In the genomic region with DNA sequence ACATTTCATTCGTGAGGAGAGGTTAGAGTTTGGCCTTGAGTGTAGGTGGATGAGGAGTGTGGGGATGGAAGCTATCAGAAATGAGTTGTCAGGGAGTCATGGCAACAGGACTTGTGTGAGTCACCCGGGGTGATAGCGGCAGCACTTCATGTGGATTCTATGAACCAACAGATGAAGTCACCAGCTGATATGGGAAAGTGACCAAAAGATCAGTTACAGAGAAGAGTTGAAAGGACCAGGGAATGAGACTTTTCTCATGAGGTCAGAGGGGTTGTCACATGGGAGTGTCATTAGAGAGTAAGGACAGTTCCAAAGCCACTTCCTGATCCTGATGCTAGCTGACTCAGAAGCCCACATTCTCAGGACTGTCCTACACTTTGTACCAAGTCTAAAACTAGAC, we compare ENCODE assay signal across 15 mouse cellular contexts. TPM values are rescaled to one million over a fixed set of nuclear protein-coding genes. Genes with fewer than 3 reads are reported as not detected.
DNase-seq lines count a peak whose midpoint lies in the region; ATAC-seq and TF ChIP-seq lines count a peak whose summit lies in the region.
"Had no signal": no experiment of that assay in that cellular context is flagged by ENCODE, and none has a peak within 500 bp of the region (broad histone marks: within the 10 kb centered on the region; RNA-seq: fewer than 3 reads in every experiment).

No protein-coding gene starts in this region.

- peaks cover 6% of the 10 kb centered on the region for H3K4me1 ChIP-seq in intestine, embryonic 14.5 days (replicated peaks; ENCODE audit: control insufficient read depth, insufficient read depth, low read length)
- H3K4me1 ChIP-seq in intestine, embryonic 16.5 days (ENCODE audit: control insufficient read depth, insufficient read depth, low read length): 0 out of 2 replicates have a peak, but pooled peaks cover 2% of the 10 kb centered on the region
- H3K4me1 ChIP-seq in heart, embryonic 15.5 days (replicated peaks): peaks cover 63% of the 10 kb centered on the region
- H3K4me1 ChIP-seq: forebrain, embryonic 12.5 days; hindbrain, embryonic 15.5 days had no signal

- TF ChIP-seq CTCF in C2C12 (IDR thresholded peaks at IDR 0.05; ENCODE audit: control insufficient read depth, insufficient read depth, insufficient read length): no peak

- DNase-seq in intestine, embryonic 14.5 days (ENCODE audit: low spot score): no peak
- DNase-seq in brain, adult 2 months (ENCODE audit: low read depth, low spot score): peak; percentile 59
- DNase-seq in testis, postnatal 10 days (ENCODE audit: low spot score): no peak
- no peak for DNase-seq in left cerebral cortex, adult 9 months (ENCODE audit: low spot score in 2 of 2)
- DNase-seq: B cell, adult 2 months; spleen, adult 18-20 months had no signal

- H3K79me3 ChIP-seq in C2C12 (ENCODE audit: low read depth): peaks cover 8% of the 10 kb centered on the region

- 82% methylated on average over 3 of the region's 3 CpGs for WGBS in intestine, embryonic 14.5 days
- 71% methylated on average over 3 of the region's 3 CpGs for WGBS in intestine, embryonic 16.5 days
- 27% methylated on average over 3 of the region's 3 CpGs for WGBS in heart, embryonic 15.5 days

- no peak overlapping the region for H3K4me2 ChIP-seq in intestine, embryonic 14.5 days (ENCODE audit: low read length)
- no peak overlapping the region for H3K4me2 ChIP-seq in intestine, embryonic 16.5 days (ENCODE audit: low read depth, low read length)
- no peak overlapping the region for H3K4me2 ChIP-seq in heart, embryonic 15.5 days
- H3K4me2 ChIP-seq: embryonic facial prominence, embryonic 12.5 days; forebrain, embryonic 12.5 days; hindbrain, embryonic 15.5 days; kidney, embryonic 15.5 days had no signal

- no peaks in the 10 kb centered on the region for H3K36me3 ChIP-seq in intestine, embryonic 14.5 days (ENCODE audit: control insufficient read depth, insufficient read depth, low read length)
- no peaks in the 10 kb centered on the region for H3K36me3 ChIP-seq in intestine, embryonic 16.5 days (ENCODE audit: control insufficient read depth, insufficient read depth, low read length)
- H3K36me3 ChIP-seq in C2C12 (ENCODE audit: control insufficient read depth, insufficient read depth): no peaks in the 10 kb centered on the region
- H3K36me3 ChIP-seq in heart, embryonic 15.5 days: no peaks in the 10 kb centered on the region
- H3K36me3 ChIP-seq: embryonic facial prominence, embryonic 12.5 days; forebrain, embryonic 12.5 days; hindbrain, embryonic 15.5 days; kidney, embryonic 15.5 days; limb, embryonic 15.5 days had no signal

- peaks cover 49% of the 10 kb centered on the region for H3K79me2 ChIP-seq in C2C12 (ENCODE audit: control insufficient read depth, insufficient read depth)

- no peak overlapping the region for H3ac ChIP-seq in C2C12 (ENCODE audit: control insufficient read depth, insufficient read length, low read depth)

- H3K27me3 ChIP-seq in intestine, embryonic 14.5 days (replicated peaks; ENCODE audit: control insufficient read depth, insufficient read depth, low read length): no peaks in the 10 kb centered on the region
- H3K27me3 ChIP-seq in intestine, embryonic 16.5 days (replicated peaks; ENCODE audit: control insufficient read depth, insufficient read depth, low read length): no peaks in the 10 kb centered on the region
- no peaks in the 10 kb centered on the region for H3K27me3 ChIP-seq in C2C12 (ENCODE audit: control insufficient read depth, insufficient read depth, insufficient read length)
- H3K27me3 ChIP-seq in heart, embryonic 15.5 days: 0 out of 2 replicates have a peak, but pooled peaks cover 2% of the 10 kb centered on the region
- H3K27me3 ChIP-seq: embryonic facial prominence, embryonic 12.5 days; forebrain, embryonic 12.5 days; hindbrain, embryonic 15.5 days; limb, embryonic 15.5 days had no signal

- no peaks in the 10 kb centered on the region for H3K9me3 ChIP-seq in intestine, embryonic 14.5 days (ENCODE audit: control insufficient read depth, low read length)
- H3K9me3 ChIP-seq in intestine, embryonic 16.5 days (ENCODE audit: control insufficient read depth, low read length): no peaks in the 10 kb centered on the region
- H3K9me3 ChIP-seq in heart, embryonic 15.5 days (replicated peaks): no peaks in the 10 kb centered on the region
- H3K9me3 ChIP-seq: embryonic facial prominence, embryonic 12.5 days; forebrain, embryonic 12.5 days; hindbrain, embryonic 15.5 days; kidney, embryonic 15.5 days; limb, embryonic 15.5 days had no signal

- no peak overlapping the region for H3K4me3 ChIP-seq in intestine, embryonic 14.5 days (ENCODE audit: low read depth, low read length)
- H3K4me3 ChIP-seq in intestine, embryonic 16.5 days (ENCODE audit: low read length): no peak overlapping the region
- H3K4me3 ChIP-seq in C2C12 (ENCODE audit: insufficient read depth, poor library complexity, severe bottlenecking): no peak overlapping the region
- H3K4me3 ChIP-seq in heart, embryonic 15.5 days: no peak overlapping the region
- H3K4me3 ChIP-seq: embryonic facial prominence, embryonic 12.5 days; forebrain, embryonic 12.5 days; hindbrain, embryonic 15.5 days; kidney, embryonic 15.5 days; limb, embryonic 15.5 days had no signal

- ATAC-seq in intestine, embryonic 14.5 days (replicated peaks; ENCODE audit: low FRiP score, low TSS enrichment, low read depth): 0 out of 2 replicates have a peak, but pooled peaks have one; percentile 38
- ATAC-seq in intestine, embryonic 16.5 days: no peak
- ATAC-seq in heart, embryonic 15.5 days (replicated peaks; ENCODE audit: insufficient number of reproducible peaks, insufficient read depth, low FRiP score, low read depth): no peak
- ATAC-seq in cerebellum, adult (ENCODE audit: insufficient number of reproducible peaks, low FRiP score, low TSS enrichment): no peak

- no peak overlapping the region for H3K27ac ChIP-seq in intestine, embryonic 14.5 days (ENCODE audit: low read depth)
- H3K27ac ChIP-seq in intestine, embryonic 16.5 days (ENCODE audit: low read length): no peak overlapping the region
- H3K27ac ChIP-seq in heart, embryonic 15.5 days: peak overlapping the region; percentile 59
- H3K27ac ChIP-seq: forebrain, embryonic 12.5 days; hindbrain, embryonic 15.5 days; kidney, embryonic 15.5 days had no signal

- no peak overlapping the region for H3K9ac ChIP-seq in intestine, embryonic 14.5 days (ENCODE audit: low read length)
- H3K9ac ChIP-seq in intestine, embryonic 16.5 days (ENCODE audit: low read depth, low read length): no peak overlapping the region
- H3K9ac ChIP-seq in heart, embryonic 15.5 days: no peak overlapping the region
- H3K9ac ChIP-seq: embryonic facial prominence, embryonic 12.5 days; forebrain, embryonic 12.5 days; hindbrain, embryonic 15.5 days; kidney, embryonic 15.5 days; limb, embryonic 15.5 days had no signal

TF ChIP-seq in C2C12, 6 proteins besides CTCF, POLR2A, EP300 and RAD21:
- TF ChIP-seq MYOD1 (IDR thresholded peaks at IDR 0.05; ENCODE audit: control insufficient read depth, insufficient read length, low read depth) (no peak), FOSL1 (IDR thresholded peaks at IDR 0.05; ENCODE audit: insufficient read depth, low read length, poor library complexity, severe bottlenecking) (peak; percentile 63), USF1 (IDR thresholded peaks at IDR 0.05; ENCODE audit: low read depth) (peak; percentile 51), MAX (IDR thresholded peaks at IDR 0.05) (peak; percentile 16), CEBPB (IDR thresholded peaks at IDR 0.05; ENCODE audit: low read depth) (no peak), MYOG (IDR thresholded peaks at IDR 0.05; ENCODE audit: control insufficient read depth, extremely low read depth, insufficient read length) (no peak)

RNA-seq across cellular contexts. Expression of gene Pakap, which starts 38.3 kb away (rescaled TPM):
- 28.4 and 32.6 TPM in 2 replicates for polyA plus RNA-seq in intestine, embryonic 14.5 days (2014; fragmentation: Nextera tagmentation; extraction: Ambion mirVana)
- polyA plus RNA-seq in intestine, embryonic 16.5 days (2015; fragmentation: Nextera tagmentation; extraction: Ambion mirVana): 21.2 and 22.0 TPM in 2 replicates
- 7.1 TPM for polyA plus RNA-seq in C2C12 (2012; fragmentation: generic; extraction: Trizol)
- 57.1 and 57.8 TPM in 2 replicates for polyA plus RNA-seq in heart, embryonic 15.5 days (2015; fragmentation: Nextera tagmentation; extraction: Ambion mirVana)
